Mouse (Mus musculus): Measurements from ENCODE around the gene Pecam1. TPM values are rescaled to one million over a fixed set of nuclear protein-coding genes. Genes with fewer than 3 reads are reported as not detected.

Pecam1 gene
- polyA plus RNA-seq, 1 experiment: not detected

- no peak for TF ChIP-seq GATA1 (IDR thresholded peaks at IDR 0.05; ENCODE audit: low read length)
Measured at GRCm38 (mm10) chr11:106751039-106752018, 901 bp upstream of the Pecam1 start, which contains the start of gene Milr1. TSS of gene Milr1 (plus strand) at chr11:106751226.

DNA sequence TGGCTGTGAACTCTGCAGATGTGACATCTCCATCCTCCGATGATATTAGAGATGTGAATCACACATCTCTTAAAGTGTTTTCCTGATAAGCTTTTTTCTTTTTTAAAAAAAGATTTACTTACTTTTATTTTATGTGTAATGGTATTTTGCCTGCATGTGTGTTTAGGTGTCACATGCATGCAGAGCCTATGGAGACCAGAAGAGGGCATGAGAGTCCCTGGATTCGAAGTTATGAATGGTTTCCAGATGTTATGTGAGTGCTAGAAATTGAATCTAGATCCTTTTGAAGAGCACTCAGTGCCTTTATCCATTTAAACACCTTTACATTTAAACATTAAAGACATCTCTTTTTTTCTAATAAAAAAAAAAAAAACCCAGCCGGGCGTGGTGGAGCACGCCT lies 5.5 kb downstream of the Pecam1 start:
- TF ChIP-seq GATA1 (IDR thresholded peaks at IDR 0.05; ENCODE audit: low read length): no peak

GRCm38 (mm10) chr11:106742388-106742841 lies 8.0 kb downstream of the Pecam1 start:
- TF ChIP-seq GATA1 (IDR thresholded peaks at IDR 0.05; ENCODE audit: low read length): no peak

- no peak for TF ChIP-seq GATA1 (IDR thresholded peaks at IDR 0.05; ENCODE audit: low read length)
Measured at GRCm38 (mm10) chr11:106741826-106742225, 8.6 kb downstream of the Pecam1 start.

- no peak for TF ChIP-seq GATA1 (IDR thresholded peaks at IDR 0.05; ENCODE audit: low read length)
Measured at GRCm38 (mm10) chr11:106741232-106741631, 9.2 kb downstream of the Pecam1 start.

GRCm38 (mm10) chr11:106739116-106739515 lies 11.3 kb downstream of the Pecam1 start:
- no peak for TF ChIP-seq GATA1 (IDR thresholded peaks at IDR 0.05; ENCODE audit: low read length)

DNA sequence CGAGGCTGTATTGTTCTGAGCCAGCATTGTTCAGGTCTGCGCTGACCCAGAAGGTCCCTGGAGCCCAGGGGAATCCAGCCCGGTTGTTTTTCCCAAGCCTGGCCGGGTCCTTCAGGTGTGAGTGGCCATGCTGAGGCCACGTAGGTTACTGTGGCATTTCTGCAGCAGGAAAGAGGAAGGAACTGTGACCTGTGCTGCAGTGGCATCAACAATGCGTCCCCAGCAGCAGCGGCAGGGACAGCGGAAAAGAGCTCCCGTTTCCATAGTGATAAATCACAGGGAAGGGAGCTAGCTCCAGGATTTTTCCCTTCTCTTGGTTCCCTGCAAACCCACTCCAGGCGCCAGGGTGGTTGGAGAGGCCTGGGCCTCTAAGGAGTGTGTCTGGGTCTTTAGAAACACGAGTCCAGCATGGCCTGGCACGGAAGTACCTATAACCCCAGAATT lies 13.2 kb downstream of the Pecam1 start:
- TF ChIP-seq GATA1 (IDR thresholded peaks at IDR 0.05; ENCODE audit: low read length): no peak

DNA sequence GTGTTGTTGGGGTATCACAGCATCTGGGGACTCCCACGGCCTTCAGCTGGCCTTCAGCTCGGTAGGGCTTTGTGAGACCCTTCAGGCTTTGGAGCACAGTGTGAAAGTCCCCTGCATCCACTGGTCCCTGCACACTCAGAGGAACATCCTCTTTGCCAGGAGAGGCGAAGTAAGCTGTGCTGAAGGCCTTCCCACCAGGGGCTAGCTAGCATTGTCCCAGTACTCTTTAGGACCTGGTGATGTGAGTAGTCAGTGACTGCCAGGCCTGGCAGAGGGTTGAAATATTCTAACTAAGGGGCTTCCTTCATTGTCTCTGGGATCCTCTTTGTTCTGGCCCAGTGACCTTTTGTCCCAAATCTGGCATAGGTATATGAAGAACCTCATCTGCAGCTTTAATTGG lies 13.8 kb downstream of the Pecam1 start:
- TF ChIP-seq GATA1 (IDR thresholded peaks at IDR 0.05; ENCODE audit: low read length): no peak

- TF ChIP-seq GATA1 (IDR thresholded peaks at IDR 0.05; ENCODE audit: low read length): no peak
Measured at GRCm38 (mm10) chr11:106730714-106731113, 19.7 kb downstream of the Pecam1 start.

GRCm38 (mm10) chr11:106729656-106730055 lies 20.8 kb downstream of the Pecam1 start:
- TF ChIP-seq GATA1 (IDR thresholded peaks at IDR 0.05; ENCODE audit: low read length): no peak

GRCm38 (mm10) chr11:106728402-106729366 lies 21.7 kb downstream of the Pecam1 start:
- no peak for TF ChIP-seq GATA1 (IDR thresholded peaks at IDR 0.05; ENCODE audit: low read length)

GRCm38 (mm10) chr11:106727967-106728366 lies 22.5 kb downstream of the Pecam1 start:
- no peak for TF ChIP-seq GATA1 (IDR thresholded peaks at IDR 0.05; ENCODE audit: low read length)

GRCm38 (mm10) chr11:106724176-106724915 lies 26.1 kb downstream of the Pecam1 start:
- no peak for TF ChIP-seq GATA1 (IDR thresholded peaks at IDR 0.05; ENCODE audit: low read length)

DNA sequence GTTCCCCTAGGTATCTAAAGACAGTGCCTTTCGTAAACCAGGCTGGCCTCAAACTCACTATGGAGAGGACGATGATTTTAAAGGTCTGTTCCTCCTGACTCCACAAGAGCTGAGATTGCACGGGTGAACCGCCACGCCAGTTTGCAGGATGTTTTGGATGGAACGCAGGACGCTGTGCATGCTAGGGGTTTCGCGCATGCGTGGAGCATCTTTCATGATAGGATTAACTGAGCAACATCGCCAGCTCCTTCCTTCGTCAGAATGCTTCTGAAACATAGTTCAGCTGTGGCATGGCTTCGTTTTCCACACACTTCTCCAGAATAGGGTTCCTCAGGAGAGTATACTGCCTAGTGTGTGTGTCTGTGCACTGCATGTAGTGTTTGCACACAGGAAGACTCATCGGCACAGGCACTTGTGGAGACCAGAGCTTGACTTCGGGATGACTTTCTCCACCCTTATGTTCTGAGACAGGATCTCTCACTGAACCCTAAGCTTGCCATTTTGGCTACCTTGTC lies 26.8 kb downstream of the Pecam1 start:
- no peak for TF ChIP-seq GATA1 (IDR thresholded peaks at IDR 0.05; ENCODE audit: low read length)
